Mouse (Mus musculus) cortical plate, adult 2 months (tissue): ENCODE measurements at regions not wholly inside any gene's neighbourhood (a gene's known extent, or its start where the extent isn't known, plus 50 kb on each side); places are given as distances from the start of the nearest gene placed in this dataset.

Experiments
- CTCF ChIP-seq: fragments of 200-500 bp; IDR thresholded peaks from 2 replicates; pipeline ENCODE4 v1.5.1; 2011; ENCODE audit warnings: mild to moderate bottlenecking, control low read depth, low read length; ENCODE audit not compliant: insufficient read depth; ENCODE audit errors: extremely low read depth
- POLR2A ChIP-seq: fragments of 200-500 bp; IDR thresholded peaks from 2 replicates; pipeline ENCODE4 v1.6.1; 2011; ENCODE audit warnings: mild to moderate bottlenecking, low read length, control low read depth; ENCODE audit not compliant: insufficient read depth; ENCODE audit errors: extremely low read depth

DNA sequence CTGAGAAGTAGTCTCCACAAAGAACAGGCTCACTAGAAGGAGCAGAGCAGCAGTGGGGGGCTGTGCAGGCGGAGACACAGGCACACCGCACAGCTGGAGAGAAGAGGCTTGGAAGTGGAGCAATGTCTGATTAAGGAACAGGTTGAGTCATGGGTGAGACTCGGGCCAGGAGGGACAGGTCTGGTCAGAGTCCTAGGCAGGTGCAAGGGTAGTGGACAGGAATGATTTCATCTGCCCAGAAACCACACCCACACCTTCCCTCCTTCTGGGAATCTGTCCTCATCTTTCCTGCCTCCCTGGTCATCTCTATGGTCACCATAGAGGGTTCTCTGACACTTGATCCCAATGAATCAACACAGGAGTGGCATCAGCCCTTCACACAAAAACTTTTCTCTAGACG, 983.8 kb downstream of the 4930447A16Rik start:
- no peak for TF ChIP-seq CTCF
- TF ChIP-seq POLR2A: no peak
